Mouse (Mus musculus) layer of hippocampus, adult 9-10 months (tissue): ENCODE measurements at regions not wholly inside any gene's neighbourhood (a gene's known extent, or its start where the extent isn't known, plus 50 kb on each side); places are given as distances from the start of the nearest gene placed in this dataset.
A peak's percentile ranks its signal among the peaks of the same experiment; 100 is the strongest.

ENCODE experiments used
- DNase-seq: peaks from one replicate; pipeline ENCODE4 v3.0.0; 2022; ENCODE audit warnings: low spot score

DNA sequence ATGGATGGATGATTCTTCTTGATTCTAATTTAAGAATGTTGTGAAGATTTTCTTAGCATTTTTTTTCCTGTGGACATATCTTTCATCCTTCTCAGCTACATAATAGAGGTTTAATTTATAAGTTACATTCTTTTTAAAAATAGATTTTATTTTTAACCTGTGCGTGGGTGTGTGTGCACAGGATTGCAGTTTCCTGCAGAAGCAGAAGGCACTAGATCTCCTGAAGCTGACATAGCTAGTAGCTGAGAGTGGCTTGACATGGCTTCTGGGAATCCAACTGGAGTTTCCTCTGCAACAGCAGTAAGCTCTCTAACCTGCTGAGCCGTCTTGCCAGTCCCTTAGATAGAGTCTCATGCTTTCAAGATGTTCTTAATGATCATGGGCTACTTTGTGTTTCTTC, 377.5 kb downstream of the Lrriq3 start:
- DNase-seq, result no peak

DNA sequence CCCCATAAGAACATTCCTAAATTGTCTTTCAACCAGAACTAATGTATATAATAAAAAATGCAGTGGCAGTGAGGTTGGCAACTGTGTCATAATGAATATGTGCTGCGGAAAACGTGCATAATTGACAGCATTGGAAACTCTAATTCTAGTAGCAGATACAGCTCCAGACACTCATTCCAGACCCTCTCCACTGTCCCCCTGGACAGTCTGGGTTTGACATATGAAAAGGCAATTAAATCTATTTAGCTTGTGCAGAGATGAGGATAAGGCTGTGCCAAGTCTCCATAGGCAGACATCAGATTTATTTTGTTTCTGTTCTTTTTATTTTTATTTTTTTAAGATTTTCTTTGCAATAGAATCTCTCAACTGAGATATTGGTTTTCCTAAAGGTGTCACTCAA, 392.3 kb downstream of the Lrriq3 start:
- no peak for DNase-seq

DNA sequence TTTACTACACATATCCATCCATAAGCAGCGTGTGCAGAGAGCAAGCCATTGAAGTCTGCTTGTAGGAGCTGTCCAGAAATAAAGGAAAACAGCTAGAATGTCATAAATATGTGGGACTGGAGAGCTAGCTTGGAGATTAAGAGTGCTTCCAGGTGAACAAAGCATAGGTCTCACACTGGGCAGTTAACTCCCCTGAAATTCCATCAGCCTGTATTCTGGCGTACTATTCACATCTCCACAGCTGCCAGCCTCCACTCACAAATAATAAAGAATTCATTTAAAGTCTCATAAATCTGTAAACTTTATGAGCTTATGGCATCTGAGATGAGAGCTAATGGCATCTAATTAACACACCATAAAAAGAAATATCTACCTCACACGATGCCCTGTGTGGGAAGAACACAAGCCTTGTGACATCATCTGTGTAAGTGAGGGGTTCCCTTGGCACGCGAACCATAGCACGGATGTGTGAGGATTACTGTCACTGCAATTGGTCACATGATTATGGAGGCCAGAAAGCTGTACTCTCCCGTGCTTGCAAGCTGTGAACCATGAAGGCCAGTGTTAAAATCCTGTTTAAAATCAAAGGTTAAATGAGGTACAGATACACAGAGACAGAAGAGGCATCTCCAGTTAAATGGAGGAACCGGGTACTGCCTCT, 394.8 kb downstream of the Lrriq3 start:
- no peak for DNase-seq

DNA sequence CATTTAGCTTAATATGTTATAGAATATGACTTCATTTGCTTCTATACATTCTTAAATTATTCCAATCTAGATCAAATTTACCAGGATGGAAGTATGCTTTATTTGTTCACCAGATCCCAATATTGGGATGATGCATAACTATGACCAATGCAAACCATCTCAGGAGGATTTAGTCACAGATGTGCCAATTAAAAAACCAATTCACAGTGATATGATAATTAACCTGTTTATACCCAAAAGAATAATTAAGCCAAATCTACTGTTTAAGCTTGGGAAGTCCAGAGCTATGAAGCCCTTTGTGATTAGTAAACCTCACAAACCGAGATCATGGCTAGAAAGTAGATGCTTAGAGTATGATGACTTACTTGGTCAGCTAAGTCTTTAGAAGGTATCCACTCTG, 397.4 kb downstream of the Lrriq3 start:
- DNase-seq, result no peak

DNA sequence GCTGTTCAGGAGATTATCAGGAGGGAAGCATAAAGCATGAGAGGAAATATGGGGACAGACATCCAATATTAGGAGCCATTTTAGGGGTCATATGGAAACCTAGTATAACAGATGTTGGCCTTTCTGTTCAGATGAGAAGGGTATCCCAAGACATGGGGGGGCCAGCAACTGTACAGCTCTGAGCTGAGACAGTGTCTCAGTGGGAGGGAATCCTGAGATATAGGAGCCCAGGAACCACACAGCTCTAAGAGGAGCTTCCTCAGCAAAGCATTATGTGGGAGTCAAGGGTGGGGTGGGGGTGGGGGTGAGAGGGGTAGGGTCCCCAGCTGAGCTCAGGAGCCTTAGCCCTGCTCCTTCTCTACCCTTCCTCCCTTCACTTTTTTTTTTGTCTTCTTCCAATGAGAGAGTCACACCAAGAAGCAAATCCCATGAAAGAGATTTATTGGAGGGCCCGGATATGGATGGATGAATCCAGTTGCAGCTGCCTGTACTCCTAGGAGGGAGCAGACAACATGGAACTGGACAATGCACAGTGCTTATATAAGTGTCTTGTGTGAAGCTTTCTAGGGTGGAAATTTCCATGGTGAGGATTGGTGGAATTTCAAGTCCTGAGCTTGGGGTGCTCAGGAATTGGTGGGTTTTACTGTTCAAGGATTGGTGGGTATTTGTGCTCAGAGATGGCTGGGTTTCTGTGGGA, 417.1 kb downstream of the Lrriq3 start:
- no peak for DNase-seq

DNA sequence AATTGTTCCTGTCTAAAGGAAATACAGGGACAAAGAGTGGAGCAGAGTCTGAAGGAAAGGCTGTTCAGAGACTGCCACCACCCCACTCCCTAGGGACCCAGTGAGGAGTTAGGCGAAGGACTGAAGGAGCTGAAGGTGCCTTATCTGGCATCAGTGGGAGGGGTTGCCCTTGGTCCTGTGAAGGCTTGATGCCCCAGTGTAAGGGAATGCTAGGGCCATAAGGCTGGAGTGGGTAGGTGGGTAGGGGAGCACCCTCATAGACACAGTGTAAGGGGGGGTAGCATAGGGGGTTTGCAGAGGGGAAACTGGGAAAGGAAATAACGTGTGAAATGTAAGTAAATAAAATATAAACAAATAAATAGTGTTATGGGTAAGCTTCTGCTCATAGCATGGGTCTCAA, 420.7 kb downstream of the Lrriq3 start:
- DNase-seq, result no peak

DNA sequence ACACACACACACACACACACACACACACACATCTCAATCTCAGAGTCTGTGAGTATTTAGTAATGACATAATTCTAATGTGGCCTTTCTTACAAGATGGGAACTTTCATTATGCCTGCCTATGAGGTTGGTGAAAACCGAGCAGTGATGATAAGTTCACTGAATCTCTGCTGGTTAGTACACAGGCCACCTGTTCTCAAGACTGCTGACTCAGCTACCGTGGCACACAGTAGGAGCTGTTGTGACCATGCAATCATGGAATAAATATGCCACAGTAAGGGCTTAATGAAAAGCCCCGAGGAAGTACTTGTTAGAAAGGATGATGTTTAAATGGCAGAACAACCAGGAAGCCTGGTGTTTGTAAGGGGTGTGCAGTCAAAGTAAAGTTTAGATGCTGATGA, 436.1 kb downstream of the Lrriq3 start:
- no peak for DNase-seq

DNA sequence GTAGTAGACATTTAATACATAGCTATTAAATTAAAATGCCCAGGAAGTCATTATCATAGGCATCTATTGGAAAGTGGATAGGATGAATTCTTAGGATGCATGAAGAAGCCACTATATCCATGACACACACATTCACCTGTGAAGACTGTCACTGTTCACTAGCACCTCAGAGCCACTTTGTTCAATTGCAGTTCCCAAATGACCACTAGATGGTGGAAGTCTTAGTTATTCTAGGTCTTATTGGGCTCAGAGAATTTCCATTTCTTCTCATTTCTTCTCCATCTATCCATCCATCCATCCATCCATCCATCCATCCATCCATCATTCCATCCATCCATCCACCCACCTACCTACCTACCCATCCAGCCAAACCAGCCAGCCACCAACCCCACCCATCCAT, 437.6 kb downstream of the Lrriq3 start:
- no peak for DNase-seq

DNA sequence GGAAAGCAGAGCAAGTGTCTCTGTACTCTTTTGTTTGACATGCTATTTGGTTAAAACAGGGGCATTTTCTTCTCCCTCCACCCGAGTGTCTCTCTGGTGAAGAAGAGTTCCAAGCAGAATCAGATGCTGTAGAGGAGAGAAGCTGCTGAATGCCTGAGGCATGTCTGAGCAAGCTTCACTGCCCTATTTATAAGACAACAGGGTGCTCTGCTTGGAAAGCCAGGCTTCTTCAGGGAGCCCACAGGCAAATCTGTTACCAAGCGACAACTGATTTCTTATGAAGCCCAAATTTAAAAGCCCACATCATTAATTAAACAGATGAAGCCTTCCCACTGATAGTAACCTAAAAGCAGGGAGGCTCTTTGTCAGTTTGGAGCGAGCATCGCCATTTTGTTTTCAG, 438.8 kb downstream of the Lrriq3 start:
- no peak for DNase-seq

DNA sequence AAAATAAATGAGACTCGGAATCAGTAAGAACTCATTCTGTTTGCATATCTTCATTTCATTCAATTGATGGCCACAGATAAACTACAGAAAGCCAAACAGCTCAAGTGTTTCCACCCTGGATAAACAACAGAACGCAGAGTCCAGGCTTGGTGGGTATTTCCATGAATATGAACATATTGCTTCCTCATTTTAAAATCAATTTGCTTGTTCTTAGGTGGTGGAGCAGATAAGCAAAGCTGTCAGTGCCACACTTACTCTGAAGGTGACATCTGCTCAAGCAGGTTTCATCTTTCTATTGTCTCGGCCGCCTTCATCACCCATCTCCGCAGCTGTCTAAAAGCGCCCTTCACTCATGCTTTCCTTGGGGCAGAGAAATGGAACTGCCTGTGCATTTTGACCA, 455.0 kb downstream of the Lrriq3 start:
- peak; percentile 5 for DNase-seq

DNA sequence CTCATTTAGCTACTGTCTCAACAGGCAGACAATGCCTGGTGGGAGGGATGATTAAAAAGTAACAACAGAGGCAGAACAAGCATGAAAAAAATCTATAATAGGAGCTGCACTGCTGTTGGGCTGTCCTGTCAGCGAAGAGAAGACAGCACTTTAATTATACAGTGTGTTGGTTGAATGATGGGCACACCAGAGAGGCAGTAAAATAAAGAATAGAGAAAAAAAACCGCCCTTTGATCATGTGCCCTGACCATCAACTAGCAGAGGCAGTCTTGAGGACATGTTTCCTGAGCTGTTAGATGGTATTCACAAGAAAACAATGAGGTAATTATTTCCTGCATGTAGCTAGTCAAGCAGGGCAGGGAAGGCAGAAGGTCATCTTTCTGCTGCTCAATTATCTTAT, 483.9 kb downstream of the Lrriq3 start:
- no peak for DNase-seq

DNA sequence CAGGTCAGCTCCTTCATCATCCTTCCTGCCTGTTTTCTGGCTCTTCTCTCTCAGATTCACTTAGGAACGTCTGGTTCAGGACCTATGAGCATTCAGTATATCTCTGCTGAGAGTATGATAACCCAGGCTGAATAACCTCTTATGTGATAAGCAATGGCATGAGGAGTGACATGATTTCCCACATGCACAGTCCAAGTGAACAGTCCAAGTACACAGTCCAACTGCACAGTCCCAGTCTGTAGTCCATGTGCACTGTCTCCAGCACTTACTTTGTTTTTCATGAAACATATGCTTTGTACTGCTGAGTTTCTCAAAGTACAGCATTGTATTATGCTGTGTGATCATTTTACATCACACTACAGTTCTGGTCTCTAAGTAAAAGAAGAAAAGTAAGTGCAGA, 510.8 kb downstream of the Lrriq3 start:
- no peak for DNase-seq
